Mouse (Mus musculus) limb, embryonic 14.5 days (tissue): ENCODE data around the gene Prkar2b. TPM values are rescaled to one million over a fixed set of nuclear protein-coding genes. Genes with fewer than 3 reads are reported as not detected.

Experiments
- ATAC-seq: fragments of 200-750 bp; cut with Nextera tagmentation; 2 replicates; pipeline ENCODE4 v1.8.0; 2017; ENCODE audit warnings: low read depth, moderate number of reproducible peaks, moderate TSS enrichment; ENCODE audit not compliant: low FRiP score
- DNase-seq: peaks from one replicate; pipeline ENCODE4 v3.0.0-alpha.2; 2015; ENCODE audit warnings: low spot score
- H3K27ac ChIP-seq: fragments of 300-500 bp; sonication (generic); replicated peaks from 2 replicates; pipeline ENCODE4 v1.5.1; 2014; ENCODE audit warnings: low read depth, mild to moderate bottlenecking, low read length, moderate library complexity, mixed read lengths
- H3K27me3 ChIP-seq: fragments of 300-500 bp; sonication (generic); 2 replicates; pipeline ENCODE4 v1.6.1; 2014; ENCODE audit warnings: low read length, mixed read lengths; ENCODE audit not compliant: control insufficient read depth, insufficient read depth
- H3K36me3 ChIP-seq: fragments of 300-500 bp; sonication (generic); 2 replicates; pipeline ENCODE4 v1.6.1; 2014; ENCODE audit warnings: mild to moderate bottlenecking, low read length, moderate library complexity, mixed read lengths; ENCODE audit not compliant: control insufficient read depth, insufficient read depth
- H3K4me1 ChIP-seq: fragments of 300-500 bp; sonication (generic); 2 replicates; pipeline ENCODE4 v1.6.1; 2014; ENCODE audit warnings: antibody characterized with exemption, low read length, mixed read lengths; ENCODE audit not compliant: control insufficient read depth, insufficient read depth
- H3K4me2 ChIP-seq: fragments of 300-500 bp; sonication (generic); replicated peaks from 2 replicates; pipeline ENCODE4 v1.6.1; 2014; ENCODE audit warnings: low read depth, mild to moderate bottlenecking, low read length, moderate library complexity; ENCODE audit not compliant: severe bottlenecking
- H3K4me3 ChIP-seq: fragments of 300-500 bp; sonication (generic); replicated peaks from 2 replicates; pipeline ENCODE4 v1.5.1; 2014; ENCODE audit warnings: low read length
- H3K9ac ChIP-seq: fragments of 300-500 bp; sonication (generic); 2 replicates; pipeline ENCODE4 v1.6.1; 2014; ENCODE audit warnings: mild to moderate bottlenecking, low read depth, low read length, moderate library complexity; ENCODE audit not compliant: severe bottlenecking
- H3K9me3 ChIP-seq: fragments of 300-500 bp; sonication (generic); 2 replicates; pipeline ENCODE4 v1.6.1; 2016; ENCODE audit warnings: low read length; ENCODE audit not compliant: control insufficient read depth
- POLR2A ChIP-seq: fragments of 200-500 bp; IDR thresholded peaks from 2 replicates; pipeline ENCODE4 v1.8.0; 2012; ENCODE audit warnings: inconsistent platforms, mild to moderate bottlenecking, moderate library complexity, borderline replicate concordance; ENCODE audit not compliant: insufficient read depth, insufficient read length; ENCODE audit errors: extremely low read depth
- WGBS: fragments of 180-500 bp; shearing (Covaris S2); extraction: QIAGEN DNeasy Blood & Tissue Kit; methylation state at CpG from one replicate; pipeline ENCODE4 v1.1.7; 2014; 5-methylcytosine and 5-hydroxymethylcytosine counted together
- polyA plus RNA-seq, 2 experiments: library from polyadenylated mRNA; depleted of rRNA in 1 of 2; stranded (reverse) in 1 of 2; unstranded in 1 of 2; fragments of >200 nt; fragmentation: Nextera tagmentation in 1 of 2; extraction: Ambion mirVana in 1 of 2; gene quantifications; 2 replicates each; pipeline versions ENCODE4 v1.2.1 to v1.2.3; 2012 to 2014

Prkar2b gene
- polyA plus RNA-seq, 2 experiments = 12.2 to 23.9 TPM

GRCm38 (mm10) chr12:31920464-31921405 is 140.4 kb downstream of the Prkar2b start:
- no peak for TF ChIP-seq POLR2A
- ATAC-seq (no peak), DNase-seq (no peak)
- Histone ChIP-seq H3K36me3 (peaks cover 20% of the 10 kb centered on the region), H3K9ac (no peak overlapping the region), H3K27me3 (no peaks in the 10 kb centered on the region), H3K9me3 (no peaks in the 10 kb centered on the region), H3K4me3 (no peak overlapping the region), H3K4me1 (0 out of 2 replicates have a peak, but pooled peaks cover 1% of the 10 kb centered on the region), H3K27ac (no peak overlapping the region), H3K4me2 (no peak overlapping the region)
- 83% methylated on average over 18 of the region's 18 CpGs for whole genome bisulfite sequencing

- H3K4me2 ChIP-seq = no peak overlapping the region
- no peaks in the 10 kb centered on the region for H3K4me1 ChIP-seq
- H3K27me3 ChIP-seq = no peaks in the 10 kb centered on the region
- DNase-seq (no peak), ATAC-seq (no peak)
- no peaks in the 10 kb centered on the region for H3K9me3 ChIP-seq
- WGBS = 79% methylated on average over 5 of the region's 5 CpGs
- H3K27ac ChIP-seq = no peak overlapping the region
- H3K36me3 ChIP-seq = 0 out of 2 replicates have a peak, but pooled peaks cover 8% of the 10 kb centered on the region
- H3K4me3 ChIP-seq = no peak overlapping the region
- TF ChIP-seq POLR2A = no peak
- H3K9ac ChIP-seq = no peak overlapping the region
Observed at GRCm38 (mm10) chr12:31917245-31917644, 143.9 kb downstream of the Prkar2b start.

GRCm38 (mm10) chr12:31916691-31917090 is 144.4 kb downstream of the Prkar2b start:
- Histone ChIP-seq H3K4me1 (no peaks in the 10 kb centered on the region), H3K4me2 (no peak overlapping the region), H3K9me3 (no peaks in the 10 kb centered on the region), H3K27ac (no peak overlapping the region), H3K36me3 (0 out of 2 replicates have a peak, but pooled peaks cover 7% of the 10 kb centered on the region), H3K9ac (no peak overlapping the region), H3K4me3 (no peak overlapping the region), H3K27me3 (no peaks in the 10 kb centered on the region)
- DNase-seq (no peak), ATAC-seq (no peak)
- TF ChIP-seq POLR2A = no peak
- WGBS = 94% methylated on average over 5 of the region's 5 CpGs

- Histone ChIP-seq H3K4me3 (no peak overlapping the region), H3K4me2 (no peak overlapping the region), H3K27me3 (no peaks in the 10 kb centered on the region), H3K36me3 (no peaks in the 10 kb centered on the region), H3K27ac (no peak overlapping the region), H3K4me1 (no peaks in the 10 kb centered on the region), H3K9me3 (no peaks in the 10 kb centered on the region), H3K9ac (no peak overlapping the region)
- ATAC-seq (no peak), DNase-seq (no peak)
- 68% methylated on average over 4 of the region's 4 CpGs for WGBS
- TF ChIP-seq POLR2A = no peak
Observed at GRCm38 (mm10) chr12:31913614-31914013, 147.5 kb downstream of the Prkar2b start.

GRCm38 (mm10) chr12:31912966-31913551 is 148.0 kb downstream of the Prkar2b start:
- WGBS = 81% methylated on average over 6 of the region's 6 CpGs
- no peak for TF ChIP-seq POLR2A
- no peak overlapping the region for H3K4me3 ChIP-seq

More at GRCm38 (mm10) chr12:31912966-31913551, 148.0 kb downstream of the Prkar2b start:
- H3K4me1 ChIP-seq = no peaks in the 10 kb centered on the region
- H3K4me2 ChIP-seq = no peak overlapping the region
- no peaks in the 10 kb centered on the region for H3K9me3 ChIP-seq
- DNase-seq (no peak), ATAC-seq (no peak)
- H3K27ac ChIP-seq = no peak overlapping the region
- no peaks in the 10 kb centered on the region for H3K27me3 ChIP-seq
- H3K9ac ChIP-seq = no peak overlapping the region
- H3K36me3 ChIP-seq = no peaks in the 10 kb centered on the region

Other genes with a start within 250 kb of the Prkar2b start
- gene Hbp1, start 110.8 kb downstream of the Prkar2b start, polyA plus RNA-seq (2012; rRNA removed) = 102 and 122 TPM in 2 replicates
- 142 and 157 TPM in 2 replicates for gene Hbp1, start 110.8 kb downstream of the Prkar2b start, polyA plus RNA-seq (2014; fragmentation: Nextera tagmentation; extraction: Ambion mirVana)
- gene Pik3cg, start 147.4 kb upstream of the Prkar2b start, polyA plus RNA-seq (2012; rRNA removed) = 2.8 and 2.9 TPM in 2 replicates
- 3.6 and 4.7 TPM in 2 replicates for gene Pik3cg, start 147.4 kb upstream of the Prkar2b start, polyA plus RNA-seq (2014; fragmentation: Nextera tagmentation; extraction: Ambion mirVana)